Mouse (Mus musculus): ENCODE measurements around the gene Cpt1a. TPM values are rescaled to one million over a fixed set of nuclear protein-coding genes. Genes with fewer than 3 reads are reported as not detected.

Gene Cpt1a
- polyA plus RNA-seq, 1 experiment: not detected

GRCm38 (mm10) chr19:3323201-3323621 is 1.1 kb downstream of the Cpt1a start:
- H3K27ac ChIP-seq (ENCODE audit: insufficient read depth, low read depth, low read length): peak overlapping the region; percentile 27; the same call in 1 of the 2 replicates

GRCm38 (mm10) chr19:3323753-3324270 is 1.7 kb downstream of the Cpt1a start:
- Histone ChIP-seq H3K4me1 (ENCODE audit: control insufficient read depth, insufficient read depth, low read length) (peaks cover 31% of the 10 kb centered on the region), H3K27ac (ENCODE audit: insufficient read depth, low read depth, low read length) (0 out of 2 replicates have a peak overlapping the region, but pooled peaks have one; percentile 37), H3K4me3 (ENCODE audit: insufficient read depth, low read depth, low read length) (peak overlapping the region; percentile 55)
- under 1% methylated on average over 34 of the region's 34 CpGs for WGBS
- TF ChIP-seq CTCF (IDR thresholded peaks at IDR 0.05; ENCODE audit: insufficient read depth, low read depth, low read length): no peak
- no peak for TF ChIP-seq POLR2A (IDR thresholded peaks at IDR 0.05; ENCODE audit: insufficient read depth, low read depth, low read length)

More at GRCm38 (mm10) chr19:3323201-3323621, 1.1 kb downstream of the Cpt1a start:
- Histone ChIP-seq H3K4me3 (ENCODE audit: insufficient read depth, low read depth, low read length) (peak overlapping the region; percentile 55), H3K4me1 (ENCODE audit: control insufficient read depth, insufficient read depth, low read length) (peaks cover 31% of the 10 kb centered on the region)
- TF ChIP-seq CTCF (IDR thresholded peaks at IDR 0.05; ENCODE audit: insufficient read depth, low read depth, low read length) (no peak), POLR2A (IDR thresholded peaks at IDR 0.05; ENCODE audit: insufficient read depth, low read depth, low read length) (peak; percentile 29; the same call in 1 of the 2 replicates)
- under 1% methylated on average over 47 of the region's 47 CpGs for WGBS

GRCm38 (mm10) chr19:3324271-3324811 is 2.2 kb downstream of the Cpt1a start:
- 0 out of 2 replicates have a peak overlapping the region, but pooled peaks have one; percentile 37 for H3K27ac ChIP-seq (ENCODE audit: insufficient read depth, low read depth, low read length)
- H3K4me3 ChIP-seq (ENCODE audit: insufficient read depth, low read depth, low read length): peak overlapping the region; percentile 55
- peaks cover 31% of the 10 kb centered on the region for H3K4me1 ChIP-seq (ENCODE audit: control insufficient read depth, insufficient read depth, low read length)
- TF ChIP-seq CTCF (IDR thresholded peaks at IDR 0.05; ENCODE audit: insufficient read depth, low read depth, low read length) (no peak), POLR2A (IDR thresholded peaks at IDR 0.05; ENCODE audit: insufficient read depth, low read depth, low read length) (no peak)
- WGBS: 5% methylated on average over 17 of the region's 17 CpGs

GRCm38 (mm10) chr19:3324931-3325711 is 3.0 kb downstream of the Cpt1a start:
- Histone ChIP-seq H3K27ac (ENCODE audit: insufficient read depth, low read depth, low read length) (peak overlapping the region; percentile 78), H3K4me1 (ENCODE audit: control insufficient read depth, insufficient read depth, low read length) (peaks cover 31% of the 10 kb centered on the region), H3K4me3 (ENCODE audit: insufficient read depth, low read depth, low read length) (peak overlapping the region; percentile 56)
- TF ChIP-seq POLR2A (IDR thresholded peaks at IDR 0.05; ENCODE audit: insufficient read depth, low read depth, low read length): peak; percentile 20; the same call in 1 of the 2 replicates
- no peak for TF ChIP-seq CTCF (IDR thresholded peaks at IDR 0.05; ENCODE audit: insufficient read depth, low read depth, low read length)
- 2% methylated on average over 59 of the region's 59 CpGs for WGBS

GRCm38 (mm10) chr19:3325771-3326478 is 3.8 kb downstream of the Cpt1a start:
- Histone ChIP-seq H3K4me3 (ENCODE audit: insufficient read depth, low read depth, low read length) (no peak overlapping the region), H3K4me1 (ENCODE audit: control insufficient read depth, insufficient read depth, low read length) (peaks cover 31% of the 10 kb centered on the region), H3K27ac (ENCODE audit: insufficient read depth, low read depth, low read length) (peak overlapping the region; percentile 50)
- 26% methylated on average over 15 of the region's 15 CpGs for WGBS
- TF ChIP-seq POLR2A (IDR thresholded peaks at IDR 0.05; ENCODE audit: insufficient read depth, low read depth, low read length) (no peak), CTCF (IDR thresholded peaks at IDR 0.05; ENCODE audit: insufficient read depth, low read depth, low read length) (no peak)

GRCm38 (mm10) chr19:3326479-3327047 is 4.4 kb downstream of the Cpt1a start:
- H3K27ac ChIP-seq (ENCODE audit: insufficient read depth, low read depth, low read length): no peak overlapping the region
- TF ChIP-seq POLR2A (IDR thresholded peaks at IDR 0.05; ENCODE audit: insufficient read depth, low read depth, low read length) (no peak), CTCF (IDR thresholded peaks at IDR 0.05; ENCODE audit: insufficient read depth, low read depth, low read length) (no peak)
- WGBS: 67% methylated on average over 12 of the region's 12 CpGs
- peaks cover 29% of the 10 kb centered on the region for H3K4me1 ChIP-seq (ENCODE audit: control insufficient read depth, insufficient read depth, low read length)
- H3K4me3 ChIP-seq (ENCODE audit: insufficient read depth, low read depth, low read length): no peak overlapping the region

GRCm38 (mm10) chr19:3333247-3333646 is 11.1 kb downstream of the Cpt1a start:
- whole genome bisulfite sequencing: 71% methylated on average over 6 of the region's 6 CpGs
- Histone ChIP-seq H3K4me3 (ENCODE audit: insufficient read depth, low read depth, low read length) (no peak overlapping the region), H3K4me1 (ENCODE audit: control insufficient read depth, insufficient read depth, low read length) (peaks cover 13% of the 10 kb centered on the region; the same call in 1 of the 2 replicates), H3K27ac (ENCODE audit: insufficient read depth, low read depth, low read length) (no peak overlapping the region)
- TF ChIP-seq POLR2A (IDR thresholded peaks at IDR 0.05; ENCODE audit: insufficient read depth, low read depth, low read length): no peak
- no peak for TF ChIP-seq CTCF (IDR thresholded peaks at IDR 0.05; ENCODE audit: insufficient read depth, low read depth, low read length)

All from olfactory bulb, adult 2 months (tissue).